Mouse (Mus musculus) kidney, embryonic 16.5 days (tissue): Measurements from ENCODE around the gene Pcgf5. TPM values are rescaled to one million over a fixed set of nuclear protein-coding genes. Genes with fewer than 3 reads are reported as not detected.

Experiments
- polyA plus RNA-seq: library from polyadenylated mRNA; unstranded; fragments of >200 nt; fragmentation: Nextera tagmentation; extraction: Ambion mirVana; gene quantifications from 2 replicates; pipeline ENCODE4 v1.2.1, GENCODE M21; 2015

The Pcgf5 gene
- polyA plus RNA-seq, 1 experiment from 2014 or later = 9.2 TPM

Other genes starting within 250 kb of the Pcgf5 start
- 0.40 and 0.47 TPM in 2 replicates for gene Ankrd1, start 228.2 kb upstream of the Pcgf5 start, polyA plus RNA-seq
- gene Hectd2, start 206.3 kb downstream of the Pcgf5 start, polyA plus RNA-seq = 1.9 and 2.1 TPM in 2 replicates